Mouse (Mus musculus): Measurements from ENCODE around the gene Pcyt2.

- TF ChIP-seq GATA1 (IDR thresholded peaks at IDR 0.05; ENCODE audit: borderline replicate concordance, low read length), result no peak
- no peak for TF ChIP-seq FLI1 (IDR thresholded peaks at IDR 0.05; ENCODE audit: low read length)
These were observed 6.4 kb upstream of the Pcyt2 start for GRCm38 (mm10) chr11:120623961-120624679.
